Mouse (Mus musculus) olfactory bulb, adult 2 months (tissue): ENCODE results near the gene G3bp1. TPM values are rescaled to one million over a fixed set of nuclear protein-coding genes. Genes with fewer than 3 reads are reported as not detected.

Experiments used
- H3K27ac ChIP-seq: fragments of 200-500 bp; 2 replicates; pipeline ENCODE4 v1.5.1; 2012; ENCODE audit warnings: low read depth, low read length; ENCODE audit not compliant: insufficient read depth
- H3K4me1 ChIP-seq: fragments of 200-500 bp; 2 replicates; pipeline ENCODE4 v1.6.1; 2012; ENCODE audit warnings: low read length; ENCODE audit not compliant: control insufficient read depth, insufficient read depth
- H3K4me3 ChIP-seq: fragments of 200-500 bp; 2 replicates; pipeline ENCODE4 v1.5.1; 2012; ENCODE audit warnings: mild to moderate bottlenecking, low read depth, low read length, moderate library complexity; ENCODE audit not compliant: insufficient read depth
- CTCF ChIP-seq: fragments of 200-500 bp; IDR thresholded peaks from 2 replicates; pipeline ENCODE4 v1.5.1; 2012; ENCODE audit warnings: low read depth, mild to moderate bottlenecking, low read length, moderate library complexity; ENCODE audit not compliant: insufficient read depth
- POLR2A ChIP-seq: fragments of 200-500 bp; IDR thresholded peaks from 2 replicates; pipeline ENCODE4 v1.6.1; 2012; ENCODE audit warnings: mild to moderate bottlenecking, low read depth, low read length, moderate library complexity; ENCODE audit not compliant: insufficient read depth
- WGBS: fragments of 180-500 bp; shearing (Covaris S2); methylation state at CpG from one replicate; pipeline ENCODE4 v1.1.7; 2018; 5-methylcytosine and 5-hydroxymethylcytosine counted together
- polyA plus RNA-seq: library from polyadenylated mRNA; stranded (reverse); fragments of >200 nt; gene quantifications from 2 replicates; pipeline ENCODE4 v1.2.4, GENCODE M21; 2012; ENCODE audit warnings: low replicate concordance; ENCODE audit not compliant: missing spikeins, insufficient read depth, insufficient read length

Gene G3bp1
- polyA plus RNA-seq, 1 experiment = 75.3 TPM

- peak overlapping the region; percentile 60 for H3K4me3 ChIP-seq
- TF ChIP-seq POLR2A (no peak), CTCF (0 out of 2 replicates have a peak, but pooled peaks have one; percentile 10)
- no peak overlapping the region for H3K27ac ChIP-seq
- 0 out of 2 replicates have a peak, but pooled peaks cover 3% of the 10 kb centered on the region for H3K4me1 ChIP-seq
- WGBS = 1% methylated on average over 17 of the region's 17 CpGs
Observed at GRCm38 (mm10) chr11:55460559-55461018, 8.9 kb upstream of the G3bp1 start.

- 1% methylated on average over 36 of the region's 36 CpGs for WGBS
- Histone ChIP-seq H3K4me3 (peak within 1 kb of the TSS; percentile 60), H3K27ac (peak within 1 kb of the TSS; percentile 55), H3K4me1 (0 out of 2 replicates have a peak, but pooled peaks cover 3% of the 10 kb centered on the region)
- TF ChIP-seq CTCF = no peak
- TF ChIP-seq POLR2A = peak; percentile 71
Observed at GRCm38 (mm10) chr11:55461019-55461645, 8.4 kb upstream of the G3bp1 start, which contains the start of gene Atox1. Gene Atox1 (minus strand): TSS chr11:55461239.

GRCm38 (mm10) chr11:55462149-55462548 is 7.3 kb upstream of the G3bp1 start:
- 94% methylated on average over 9 of the region's 9 CpGs for WGBS
- Histone ChIP-seq H3K4me3 (no peak overlapping the region), H3K4me1 (0 out of 2 replicates have a peak, but pooled peaks cover 3% of the 10 kb centered on the region), H3K27ac (no peak overlapping the region)
- TF ChIP-seq CTCF = no peak
- TF ChIP-seq POLR2A = no peak

- TF ChIP-seq CTCF (no peak), POLR2A (no peak)
Observed at GRCm38 (mm10) chr11:55464707-55465106, 4.8 kb upstream of the G3bp1 start.

GRCm38 (mm10) chr11:55465177-55465576 is 4.3 kb upstream of the G3bp1 start:
- Histone ChIP-seq H3K27ac (no peak overlapping the region), H3K4me3 (no peak overlapping the region), H3K4me1 (peaks cover 3% of the 10 kb centered on the region; the same call in 1 of the 2 replicates)
- WGBS = 94% methylated on average over 3 of the region's 3 CpGs
- TF ChIP-seq CTCF (no peak), POLR2A (no peak)

More at GRCm38 (mm10) chr11:55464707-55465106, 4.8 kb upstream of the G3bp1 start:
- Histone ChIP-seq H3K4me3 (no peak overlapping the region), H3K4me1 (peaks cover 3% of the 10 kb centered on the region; the same call in 1 of the 2 replicates), H3K27ac (no peak overlapping the region)
- WGBS = 91% methylated on average over 10 of the region's 10 CpGs

- no peak for TF ChIP-seq POLR2A
- no peak for TF ChIP-seq CTCF
- Histone ChIP-seq H3K4me1 (peaks cover 8% of the 10 kb centered on the region; the same call in 1 of the 2 replicates), H3K27ac (peak overlapping the region; percentile 89; the same call in 1 of the 2 replicates), H3K4me3 (no peak overlapping the region)
- WGBS = 71% methylated on average over 10 of the region's 10 CpGs
Observed at GRCm38 (mm10) chr11:55468012-55468411, 1.5 kb upstream of the G3bp1 start.

GRCm38 (mm10) chr11:55468611-55469047 is 856 bp upstream of the G3bp1 start:
- WGBS = 3% methylated on average over 17 of the region's 17 CpGs
- H3K27ac ChIP-seq = peak overlapping the region; percentile 89
- peak overlapping the region; percentile 48 for H3K4me3 ChIP-seq
- no peak for TF ChIP-seq CTCF
- TF ChIP-seq POLR2A = no peak
- peaks cover 10% of the 10 kb centered on the region; the same call in 1 of the 2 replicates for H3K4me1 ChIP-seq

GRCm38 (mm10) chr11:55469923-55470691 is 622 bp downstream of the G3bp1 start:
- peak overlapping the region; percentile 68 for H3K4me3 ChIP-seq
- WGBS = under 1% methylated on average over 46 of the region's 46 CpGs
- TF ChIP-seq POLR2A (no peak), CTCF (no peak; the same call in 1 of the 2 replicates)

More at GRCm38 (mm10) chr11:55469923-55470691, 622 bp downstream of the G3bp1 start:
- Histone ChIP-seq H3K27ac (peak overlapping the region; percentile 74), H3K4me1 (peaks cover 10% of the 10 kb centered on the region; the same call in 1 of the 2 replicates)
